In genomic region chr14:27096779-27097178, GRCm38 (mm10) we compare ENCODE assay signal across 8 mouse cellular contexts. TPM values are rescaled to one million over a fixed set of nuclear protein-coding genes. Genes with fewer than 3 reads are reported as not detected.
DNase-seq lines count a peak whose midpoint lies in the region; ATAC-seq and TF ChIP-seq lines count a peak whose summit lies in the region.

No protein-coding gene starts in this region.

- TF ChIP-seq CTCF in bone marrow macrophage, adult 2 months (IDR thresholded peaks at IDR 0.05; ENCODE audit: low read depth, low read length) = peak; percentile 33; the same call in 1 of the 2 replicates

- WGBS in forebrain, embryonic 14.5 days = 3% methylated on average over 3 of the region's 3 CpGs
- WGBS in hindbrain, embryonic 11.5 days = 22% methylated on average over 3 of the region's 3 CpGs
- 23% methylated on average over 3 of the region's 3 CpGs for WGBS in lung, embryonic 16.5 days

- peak; percentile 7 to 25 for DNase-seq in cerebellum, adult 18-20 months
- DNase-seq in cerebellum, adult 11-12 months = no peak
- peak; percentile 93 for DNase-seq in forebrain, embryonic 14.5 days (ENCODE audit: low spot score)
- DNase-seq in hindbrain, embryonic 11.5 days (ENCODE audit: low spot score) = peak; percentile 90
- DNase-seq in layer of hippocampus, adult 8-10 months (ENCODE audit: low spot score in 2 of 2) = peak; percentile 62 to 84
- peak; percentile 62 for DNase-seq in retina, adult 2 months (ENCODE audit: low read depth, low spot score)

- no peaks in the 10 kb centered on the region for H3K9me3 ChIP-seq in forebrain, embryonic 14.5 days (replicated peaks; ENCODE audit: control insufficient read depth, low read length)
- H3K9me3 ChIP-seq in hindbrain, embryonic 11.5 days (ENCODE audit: control insufficient read depth, low read length) = no peaks in the 10 kb centered on the region
- H3K9me3 ChIP-seq in lung, embryonic 16.5 days (ENCODE audit: control insufficient read depth, low read length) = no peaks in the 10 kb centered on the region

- no peak for TF ChIP-seq POLR2A in bone marrow macrophage, adult 2 months (IDR thresholded peaks at IDR 0.05; ENCODE audit: borderline replicate concordance, low read depth, low read length)

- H3K36me3 ChIP-seq in forebrain, embryonic 14.5 days (ENCODE audit: control insufficient read depth, insufficient read depth, low read length) = peaks cover 9% of the 10 kb centered on the region; the same call in 1 of the 2 replicates
- no peaks in the 10 kb centered on the region for H3K36me3 ChIP-seq in hindbrain, embryonic 11.5 days (ENCODE audit: control insufficient read depth, insufficient read depth, low read length)
- no peaks in the 10 kb centered on the region for H3K36me3 ChIP-seq in lung, embryonic 16.5 days (ENCODE audit: control insufficient read depth, insufficient read depth, low read length)

- H3K4me2 ChIP-seq in forebrain, embryonic 14.5 days (ENCODE audit: low read length) = no peak overlapping the region
- H3K4me2 ChIP-seq in hindbrain, embryonic 11.5 days (replicated peaks; ENCODE audit: low read depth, low read length) = no peak overlapping the region
- H3K4me2 ChIP-seq in lung, embryonic 16.5 days (ENCODE audit: low read depth, low read length) = no peak overlapping the region

- no peak overlapping the region for H3K4me3 ChIP-seq in bone marrow macrophage, adult 2 months (ENCODE audit: insufficient read depth, low read length)
- H3K4me3 ChIP-seq in forebrain, embryonic 14.5 days (ENCODE audit: low read depth, low read length) = no peak overlapping the region
- H3K4me3 ChIP-seq in hindbrain, embryonic 11.5 days (ENCODE audit: low read depth, low read length) = no peak overlapping the region
- H3K4me3 ChIP-seq in lung, embryonic 16.5 days (ENCODE audit: low read length) = no peak overlapping the region

- no peaks in the 10 kb centered on the region for H3K27me3 ChIP-seq in forebrain, embryonic 14.5 days (replicated peaks; ENCODE audit: control insufficient read depth, insufficient read depth, low read length)
- no peaks in the 10 kb centered on the region for H3K27me3 ChIP-seq in hindbrain, embryonic 11.5 days (ENCODE audit: control insufficient read depth, insufficient read depth, low read length)
- no peaks in the 10 kb centered on the region for H3K27me3 ChIP-seq in lung, embryonic 16.5 days (ENCODE audit: control insufficient read depth, insufficient read depth, low read depth, low read length)

- no peak overlapping the region for H3K9ac ChIP-seq in forebrain, embryonic 14.5 days (ENCODE audit: low read length)
- no peak overlapping the region for H3K9ac ChIP-seq in hindbrain, embryonic 11.5 days (ENCODE audit: low read depth, low read length)
- no peak overlapping the region for H3K9ac ChIP-seq in lung, embryonic 16.5 days (ENCODE audit: low read length)

- peak overlapping the region; percentile 57 for H3K27ac ChIP-seq in bone marrow macrophage, adult 2 months (ENCODE audit: insufficient read depth, low read depth, low read length)
- no peak overlapping the region for H3K27ac ChIP-seq in forebrain, embryonic 14.5 days (ENCODE audit: low read depth, low read length)
- H3K27ac ChIP-seq in hindbrain, embryonic 11.5 days (ENCODE audit: low read depth, low read length) = no peak overlapping the region
- 0 out of 2 replicates have a peak overlapping the region, but pooled peaks have one; percentile 8 for H3K27ac ChIP-seq in lung, embryonic 16.5 days (ENCODE audit: low read length)

- peaks cover 6% of the 10 kb centered on the region for H3K4me1 ChIP-seq in bone marrow macrophage, adult 2 months (ENCODE audit: control insufficient read depth, insufficient read depth, low read length)
- H3K4me1 ChIP-seq in forebrain, embryonic 14.5 days (ENCODE audit: control insufficient read depth, insufficient read depth, low read length) = no peaks in the 10 kb centered on the region
- no peaks in the 10 kb centered on the region for H3K4me1 ChIP-seq in hindbrain, embryonic 11.5 days (replicated peaks; ENCODE audit: control insufficient read depth, insufficient read depth, low read length)
- H3K4me1 ChIP-seq in lung, embryonic 16.5 days (replicated peaks; ENCODE audit: control insufficient read depth, insufficient read depth, low read length) = no peaks in the 10 kb centered on the region

- peak; percentile 54 for ATAC-seq in forebrain, embryonic 14.5 days
- ATAC-seq in hindbrain, embryonic 11.5 days (ENCODE audit: low FRiP score) = peak; percentile 53; the same call in 1 of the 2 replicates
- peak; percentile 62 for ATAC-seq in lung, embryonic 16.5 days (ENCODE audit: low read depth)

RNA-seq across cellular contexts. Expression of gene Arhgef3, which starts 17.9 kb away (rescaled TPM):
- polyA plus RNA-seq in bone marrow macrophage, adult 2 months (2012; ENCODE audit: insufficient read depth, insufficient read length, missing spikeins) = 10.2 and 10.3 TPM in 2 replicates
- polyA plus RNA-seq in forebrain, embryonic 14.5 days (2014; fragmentation: Nextera tagmentation; extraction: Ambion mirVana) = 3.0 and 4.1 TPM in 2 replicates
- polyA plus RNA-seq in hindbrain, embryonic 11.5 days (2014; fragmentation: Nextera tagmentation; extraction: Ambion mirVana) = 3.5 and 4.4 TPM in 2 replicates
- 10 to 100 TPM; 68.5 to 86.1 (median 79.8) TPM for total RNA-seq in layer of hippocampus, adult 8-10 months (2022)
- 12.8 and 13.8 TPM in 2 replicates for polyA plus RNA-seq in lung, embryonic 16.5 days (2015; fragmentation: Nextera tagmentation; extraction: Ambion mirVana)

RNA-seq across cellular contexts. Expression of gene Il17rd, which starts 58.0 kb away (rescaled TPM):
- polyA plus RNA-seq in bone marrow macrophage, adult 2 months (2012; ENCODE audit: insufficient read depth, insufficient read length, missing spikeins) = 0.11 and 0.32 TPM in 2 replicates
- polyA plus RNA-seq in forebrain, embryonic 14.5 days (2014; fragmentation: Nextera tagmentation; extraction: Ambion mirVana) = 1.3 and 1.9 TPM in 2 replicates
- polyA plus RNA-seq in hindbrain, embryonic 11.5 days (2014; fragmentation: Nextera tagmentation; extraction: Ambion mirVana) = 5.3 and 5.7 TPM in 2 replicates
- 1 to 10 TPM; 3.0 to 4.5 (median 3.5) TPM for total RNA-seq in layer of hippocampus, adult 8-10 months (2022)
- 1.9 and 2.0 TPM in 2 replicates for polyA plus RNA-seq in lung, embryonic 16.5 days (2015; fragmentation: Nextera tagmentation; extraction: Ambion mirVana)

Comparison
In these comparisons a context has a peak if more than half of its experiments do, and no peak if none do; other contexts are left out.
1. H3K27ac ChIP-seq: peak in bone marrow macrophage, adult 2 months (single experiment) and lung, embryonic 16.5 days (single experiment); none in forebrain, embryonic 14.5 days (single experiment) and hindbrain, embryonic 11.5 days (single experiment).
2. Peak in every context shown above with its lines, with median percentiles within 50 percentile points of each other: ATAC-seq.